Mouse (Mus musculus) liver, embryonic 14.5 days (tissue): ENCODE measurements around the gene Zfp981.
"Not testable (repeated sequence)": the region's sequence is repeated elsewhere in the genome, so short reads cannot be mapped to it uniquely, and the experiment has no call there.

Experiments used
- CTCF ChIP-seq: IDR thresholded peaks from 2 replicates; pipeline ENCODE4 v1.5.1; 2016; ENCODE audit warnings: antibody characterized with exemption, low read depth, control low read depth
- EP300 ChIP-seq: IDR thresholded peaks from 2 replicates; pipeline ENCODE4 v1.6.1; 2016; ENCODE audit warnings: antibody characterized with exemption, low read depth

DNA sequence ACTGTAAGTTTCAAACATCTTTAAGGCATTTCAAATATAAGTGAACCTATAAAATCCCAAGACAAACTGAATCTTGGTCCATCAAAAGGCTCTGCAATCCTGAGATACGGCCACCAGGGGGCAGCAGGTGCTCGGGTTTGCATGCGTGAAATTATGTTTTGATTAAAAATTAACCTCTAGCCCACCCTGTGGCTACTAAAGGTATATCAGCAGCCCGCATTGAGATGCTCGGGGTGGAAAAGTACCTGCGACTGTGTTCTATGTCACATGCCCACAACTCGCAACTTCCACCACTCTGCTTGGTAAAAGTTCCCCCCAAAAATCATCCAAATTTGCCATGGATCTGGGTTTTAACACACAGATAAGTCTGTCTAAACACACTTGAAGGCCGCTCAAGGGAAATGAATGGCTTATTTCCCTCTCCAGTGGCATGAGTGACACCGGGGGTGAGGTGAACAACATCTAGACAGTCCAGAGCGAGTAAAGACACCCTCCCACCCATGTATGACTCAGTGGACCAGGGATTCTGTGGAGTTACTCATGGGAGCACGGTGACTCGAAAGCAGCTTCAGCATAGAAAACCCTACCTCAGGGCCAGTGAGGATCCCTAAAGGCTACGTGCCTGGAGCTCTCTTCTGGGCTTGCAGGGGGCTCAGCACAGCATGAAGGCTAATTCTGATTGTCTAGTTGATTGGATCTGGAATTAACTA, 18.1 kb upstream of the Zfp981 start:
- TF ChIP-seq CTCF: peak; percentile 50
- TF ChIP-seq EP300: not testable (repeated sequence)
